Mouse (Mus musculus): Measurements from ENCODE around the gene Trim38. TPM values are rescaled to one million over a fixed set of nuclear protein-coding genes. Genes with fewer than 3 reads are reported as not detected.
"Not testable (repeated sequence)": the region's sequence is repeated elsewhere in the genome, so short reads cannot be mapped to it uniquely, and the experiment has no call there.

Trim38 gene
- polyA plus RNA-seq, 1 experiment from 2014 or later: not detected

- H3K4me2 ChIP-seq: peak overlapping the region; percentile 66
- H3K27me3 ChIP-seq (replicated peaks): no peaks in the 10 kb centered on the region
- no peaks in the 10 kb centered on the region for H3K36me3 ChIP-seq
- H3K4me3 ChIP-seq (replicated peaks): peak overlapping the region; percentile 41
- peaks cover 22% of the 10 kb centered on the region for H3K4me1 ChIP-seq
- H3K27ac ChIP-seq (replicated peaks): peak overlapping the region; percentile 87
- H3K9ac ChIP-seq (replicated peaks): peak overlapping the region; percentile 44
- no peaks in the 10 kb centered on the region for H3K9me3 ChIP-seq (replicated peaks)
- peak; percentile 7; the same call in 1 of the 2 replicates for ATAC-seq (ENCODE audit: low FRiP score)
- 1% methylated on average over 18 of the region's 23 CpGs for WGBS
These were observed 12.4 kb upstream of the Trim38 start for GRCm38 (mm10) chr13:23757211-23757773.

GRCm38 (mm10) chr13:23757921-23758320 is 11.8 kb upstream of the Trim38 start:
- no peaks in the 10 kb centered on the region for H3K27me3 ChIP-seq (replicated peaks)
- WGBS: 54% methylated on average over 3 of the region's 3 CpGs
- no peak overlapping the region for H3K9ac ChIP-seq (replicated peaks)
- no peaks in the 10 kb centered on the region for H3K36me3 ChIP-seq
- peaks cover 22% of the 10 kb centered on the region for H3K4me1 ChIP-seq
- H3K4me2 ChIP-seq: no peak overlapping the region
- H3K4me3 ChIP-seq (replicated peaks): no peak overlapping the region
- H3K9me3 ChIP-seq (replicated peaks): no peaks in the 10 kb centered on the region
- ATAC-seq (ENCODE audit: low FRiP score): no peak
- no peak overlapping the region for H3K27ac ChIP-seq (replicated peaks)

GRCm38 (mm10) chr13:23759251-23759771 is 10.4 kb upstream of the Trim38 start:
- no peak overlapping the region for H3K27ac ChIP-seq (replicated peaks)
- H3K4me1 ChIP-seq: peaks cover 33% of the 10 kb centered on the region
- no peak overlapping the region for H3K9ac ChIP-seq (replicated peaks)
- no peaks in the 10 kb centered on the region for H3K27me3 ChIP-seq (replicated peaks)
- no peak for ATAC-seq (ENCODE audit: low FRiP score)
- WGBS: 41% methylated on average over 3 of the region's 3 CpGs
- H3K36me3 ChIP-seq: no peaks in the 10 kb centered on the region
- H3K9me3 ChIP-seq (replicated peaks): no peaks in the 10 kb centered on the region
- no peak overlapping the region for H3K4me2 ChIP-seq
- no peak overlapping the region for H3K4me3 ChIP-seq (replicated peaks)

GRCm38 (mm10) chr13:23759916-23760239 is 9.8 kb upstream of the Trim38 start:
- 66% methylated on average over 1 of the region's 1 CpGs for WGBS
- H3K36me3 ChIP-seq: no peaks in the 10 kb centered on the region
- H3K4me1 ChIP-seq: peaks cover 37% of the 10 kb centered on the region
- ATAC-seq (ENCODE audit: low FRiP score): no peak
- no peak overlapping the region for H3K9ac ChIP-seq (replicated peaks)
- no peaks in the 10 kb centered on the region for H3K27me3 ChIP-seq (replicated peaks)
- H3K4me3 ChIP-seq (replicated peaks): peak overlapping the region; percentile 50; the same call in 1 of the 2 replicates
- peak overlapping the region; percentile 82 for H3K27ac ChIP-seq (replicated peaks)
- H3K9me3 ChIP-seq (replicated peaks): no peaks in the 10 kb centered on the region
- peak overlapping the region; percentile 91 for H3K4me2 ChIP-seq

DNA sequence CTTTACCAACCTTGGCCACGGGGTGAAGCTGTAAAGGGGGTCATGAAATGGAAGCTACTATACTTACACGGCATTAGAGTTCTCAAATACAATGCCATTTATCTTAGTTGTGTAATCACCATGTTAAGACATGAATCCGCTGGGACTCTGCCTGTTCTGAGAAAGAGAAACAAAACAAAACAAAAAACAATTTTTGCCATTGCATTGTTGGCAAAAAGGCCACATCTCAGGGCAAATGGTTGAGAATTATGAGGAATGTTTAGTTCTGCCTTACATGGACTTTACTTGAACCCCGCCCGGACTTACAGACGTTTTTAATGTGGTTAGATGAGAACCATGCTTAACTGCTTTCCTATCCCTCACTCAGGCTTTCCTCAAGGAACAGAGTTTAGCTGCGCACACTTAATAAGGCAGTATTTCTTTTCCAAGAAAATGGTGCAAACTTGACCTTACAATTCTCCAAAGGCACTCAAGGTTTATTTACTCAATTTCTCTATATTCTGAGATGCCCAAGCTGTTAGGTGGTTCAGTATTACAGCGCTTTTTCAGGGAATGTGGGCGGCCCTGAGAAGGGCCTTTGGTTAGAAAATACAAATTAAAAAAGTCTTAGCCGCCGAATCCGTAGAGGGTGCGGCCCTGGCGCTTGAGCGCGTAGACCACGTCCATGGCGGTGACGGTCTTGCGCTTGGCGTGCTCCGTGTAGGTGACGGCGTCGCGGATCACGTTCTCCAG is 9.3 kb upstream of the Trim38 start:
- peak; percentile 22 for ATAC-seq (ENCODE audit: low FRiP score)
- peak overlapping the region; percentile 52 for H3K9ac ChIP-seq (replicated peaks)
- H3K4me3 ChIP-seq (replicated peaks): peak overlapping the region; percentile 50
- no peaks in the 10 kb centered on the region for H3K9me3 ChIP-seq (replicated peaks)
- H3K4me2 ChIP-seq: peak overlapping the region; percentile 91
- H3K27ac ChIP-seq (replicated peaks): peak overlapping the region; percentile 82
- H3K27me3 ChIP-seq (replicated peaks): no peaks in the 10 kb centered on the region
- peaks cover 37% of the 10 kb centered on the region for H3K4me1 ChIP-seq
- WGBS: 1% methylated on average over 22 of the region's 27 CpGs
- no peaks in the 10 kb centered on the region for H3K36me3 ChIP-seq

- Histone ChIP-seq H3K36me3 (no peaks in the 10 kb centered on the region), H3K4me2 (peak within 1 kb of the TSS; percentile 91), H3K4me3 (replicated peaks) (peak within 1 kb of the TSS; percentile 50), H3K9me3 (replicated peaks) (no peaks in the 10 kb centered on the region), H3K9ac (replicated peaks) (peak within 1 kb of the TSS; percentile 52), H3K27me3 (replicated peaks) (no peaks in the 10 kb centered on the region), H3K4me1 (peaks cover 37% of the 10 kb centered on the region), H3K27ac (replicated peaks) (peak within 1 kb of the TSS; percentile 82)
- peak; percentile 85 for ATAC-seq (ENCODE audit: low FRiP score)
- under 1% methylated on average over 70 of the region's 72 CpGs for WGBS
These were observed 8.5 kb upstream of the Trim38 start, which contains the start of gene Hist1h4a for GRCm38 (mm10) chr13:23760972-23761864. Gene Hist1h4a (minus strand): TSS chr13:23761230.

DNA sequence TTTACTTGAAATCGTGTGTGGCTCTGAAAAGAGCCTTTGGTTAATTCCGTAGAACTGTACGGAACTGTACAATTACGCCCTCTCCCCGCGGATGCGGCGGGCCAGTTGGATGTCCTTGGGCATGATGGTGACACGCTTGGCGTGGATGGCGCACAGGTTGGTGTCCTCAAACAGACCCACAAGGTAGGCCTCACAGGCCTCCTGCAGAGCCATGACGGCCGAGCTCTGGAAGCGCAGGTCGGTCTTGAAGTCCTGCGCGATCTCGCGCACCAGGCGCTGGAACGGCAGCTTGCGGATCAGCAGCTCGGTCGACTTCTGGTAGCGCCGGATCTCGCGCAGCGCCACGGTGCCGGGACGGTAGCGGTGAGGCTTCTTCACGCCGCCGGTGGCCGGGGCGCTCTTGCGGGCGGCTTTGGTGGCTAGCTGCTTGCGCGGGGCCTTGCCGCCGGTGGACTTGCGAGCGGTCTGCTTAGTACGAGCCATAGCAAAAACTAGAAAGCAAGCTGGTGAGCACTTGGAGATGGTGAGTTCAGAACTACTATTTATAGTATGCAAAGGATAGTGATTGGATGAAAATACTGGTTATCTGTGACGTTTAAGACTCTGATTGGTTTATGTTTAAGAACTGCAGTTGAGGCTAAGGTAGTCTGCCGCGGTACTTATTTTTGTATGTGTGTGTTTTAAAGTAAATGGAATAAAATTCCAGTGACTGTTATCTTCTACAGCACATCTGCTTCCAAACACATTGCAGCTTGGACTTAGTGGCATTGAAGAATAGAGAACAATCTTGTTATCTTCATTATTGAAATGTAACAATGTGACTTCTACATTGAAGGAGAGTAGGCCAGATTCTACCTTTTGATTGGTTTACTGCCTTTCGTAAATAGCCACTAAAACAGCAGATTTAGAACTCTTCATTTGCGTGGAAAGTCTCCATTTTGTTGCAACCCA is 7.6 kb upstream of the Trim38 start, which contains the start of gene Hist1h3a:
Gene Hist1h3a, minus strand, starts transcription at position 516 of the 951 bp plus-strand sequence.
- Histone ChIP-seq H3K27ac (replicated peaks) (peak within 1 kb of the TSS; percentile 82), H3K9ac (replicated peaks) (peak within 1 kb of the TSS; percentile 56), H3K4me1 (peaks cover 37% of the 10 kb centered on the region), H3K4me2 (peak within 1 kb of the TSS; percentile 91), H3K4me3 (replicated peaks) (peak within 1 kb of the TSS; percentile 50)
- under 1% methylated on average over 31 of the region's 52 CpGs for WGBS
- H3K9me3 ChIP-seq (replicated peaks); H3K36me3 ChIP-seq; H3K27me3 ChIP-seq (replicated peaks): not testable (repeated sequence)
- peak; percentile 68 for ATAC-seq (ENCODE audit: low FRiP score)

- no peak for ATAC-seq (ENCODE audit: low FRiP score)
- H3K4me1 ChIP-seq: peaks cover 32% of the 10 kb centered on the region
- H3K36me3 ChIP-seq: no peaks in the 10 kb centered on the region
- WGBS: under 1% methylated on average over 10 of the region's 10 CpGs
- H3K9ac ChIP-seq (replicated peaks): peak overlapping the region; percentile 56
- peak overlapping the region; percentile 82 for H3K27ac ChIP-seq (replicated peaks)
- H3K4me2 ChIP-seq: peak overlapping the region; percentile 91
- H3K27me3 ChIP-seq (replicated peaks): no peaks in the 10 kb centered on the region
- H3K4me3 ChIP-seq (replicated peaks): peak overlapping the region; percentile 50
- no peaks in the 10 kb centered on the region for H3K9me3 ChIP-seq (replicated peaks)
These were observed 6.5 kb upstream of the Trim38 start for GRCm38 (mm10) chr13:23763242-23763585.

GRCm38 (mm10) chr13:23763586-23764323 is 6.0 kb upstream of the Trim38 start, which contains the start of gene Hist1h1a:
Gene Hist1h1a (plus strand): TSS chr13:23763666.
- peak within 1 kb of the TSS; percentile 50 for H3K4me3 ChIP-seq (replicated peaks)
- peak; percentile 75 for ATAC-seq (ENCODE audit: low FRiP score)
- H3K27ac ChIP-seq (replicated peaks): peak within 1 kb of the TSS; percentile 82
- no peaks in the 10 kb centered on the region for H3K36me3 ChIP-seq
- peak within 1 kb of the TSS; percentile 56 for H3K9ac ChIP-seq (replicated peaks)
- H3K9me3 ChIP-seq (replicated peaks): no peaks in the 10 kb centered on the region
- peaks cover 32% of the 10 kb centered on the region for H3K4me1 ChIP-seq
- 2% methylated on average over 34 of the region's 34 CpGs for WGBS
- peak within 1 kb of the TSS; percentile 91 for H3K4me2 ChIP-seq
- no peaks in the 10 kb centered on the region for H3K27me3 ChIP-seq (replicated peaks)

All from neural tube, embryonic 15.5 days (tissue).